Mouse (Mus musculus): ENCODE results near the gene Picalm.
"Not testable (repeated sequence)": the region's sequence is repeated elsewhere in the genome, so short reads cannot be mapped to it uniquely, and the experiment has no call there.

The Picalm gene

DNA sequence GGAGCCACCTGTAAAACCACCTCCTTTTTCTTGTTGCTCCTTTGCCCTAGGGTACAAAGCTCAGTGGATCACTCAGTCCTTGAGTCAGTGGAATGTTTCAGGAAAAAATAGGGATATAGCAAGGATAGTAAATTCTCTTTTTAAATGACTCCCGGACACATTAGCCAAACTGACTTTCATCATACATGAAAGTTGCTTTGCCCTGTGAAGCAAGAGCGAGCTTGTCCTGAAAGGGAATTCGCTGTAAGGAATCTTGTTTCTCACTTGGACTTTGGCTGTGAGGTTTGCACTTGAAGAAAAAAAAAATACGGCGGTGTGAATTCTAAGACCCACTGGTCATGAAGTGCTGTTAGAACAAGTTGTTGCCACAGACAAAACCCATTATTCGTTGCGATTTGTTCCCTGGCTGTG lies 1.8 kb downstream of the Picalm start:
- DNase-seq (ENCODE audit: low read depth, low spot score): peak; percentile 18

DNA sequence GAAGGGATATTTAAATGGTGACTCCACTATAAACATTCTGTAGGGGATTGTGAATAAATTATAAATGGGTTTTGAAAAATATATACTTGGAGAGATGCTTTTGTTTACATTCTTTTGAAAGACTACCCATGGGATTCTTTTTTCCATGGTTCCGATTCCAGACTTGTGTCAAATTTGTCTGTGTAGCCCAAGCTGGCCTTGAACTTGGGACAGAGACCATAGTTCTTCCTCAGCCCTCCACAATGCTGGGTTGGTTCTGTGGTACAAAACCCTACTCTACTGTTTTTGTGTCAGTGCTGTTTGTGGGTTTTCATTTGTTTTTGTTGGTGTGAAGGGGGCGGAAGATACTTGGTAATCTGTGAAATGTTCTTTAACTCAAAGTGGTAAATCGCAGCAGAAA lies 2.3 kb downstream of the Picalm start:
- DNase-seq (ENCODE audit: low read depth, low spot score): peak; percentile 27

DNA sequence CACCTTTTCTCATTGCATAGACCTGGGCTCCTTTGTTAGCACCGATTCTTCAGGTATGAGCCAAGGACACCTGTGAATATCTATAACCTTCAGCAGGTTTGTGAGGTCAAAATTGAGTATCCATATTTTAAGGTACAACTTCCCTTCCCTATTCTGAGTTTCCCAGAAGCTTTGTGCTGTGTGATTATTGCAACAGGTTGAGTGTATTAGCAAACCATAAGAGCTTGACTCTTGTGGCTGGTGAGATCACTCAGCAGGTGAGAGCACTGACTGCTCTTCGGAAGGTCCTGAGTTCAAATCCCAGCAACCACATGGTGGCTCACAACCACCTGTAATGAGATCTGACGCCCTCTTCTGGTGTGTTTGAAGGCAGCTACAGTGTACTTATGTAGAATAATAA lies 6.7 kb downstream of the Picalm start:
- no peak for DNase-seq (ENCODE audit: low read depth, low spot score)

DNA sequence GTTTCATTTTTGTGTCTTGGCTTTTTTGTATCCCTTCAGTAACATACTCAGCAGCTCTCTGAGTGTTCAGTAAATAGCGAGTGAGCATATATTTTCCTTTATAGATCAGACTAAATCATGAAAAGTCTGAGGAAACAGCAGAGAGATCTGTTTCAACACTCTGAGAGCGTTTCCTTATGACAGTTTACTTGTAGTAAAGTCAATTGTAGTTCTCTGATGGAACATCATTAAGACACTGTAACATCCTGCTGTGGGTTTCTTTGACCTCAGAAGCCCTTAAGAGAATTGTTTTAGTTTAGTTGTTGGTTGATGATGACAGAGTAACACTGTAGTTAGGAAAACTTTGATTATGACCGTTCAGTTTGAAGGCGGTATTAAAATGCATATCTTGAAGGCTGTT lies 8.3 kb downstream of the Picalm start:
- DNase-seq (ENCODE audit: low read depth, low spot score): peak; percentile 55

DNA sequence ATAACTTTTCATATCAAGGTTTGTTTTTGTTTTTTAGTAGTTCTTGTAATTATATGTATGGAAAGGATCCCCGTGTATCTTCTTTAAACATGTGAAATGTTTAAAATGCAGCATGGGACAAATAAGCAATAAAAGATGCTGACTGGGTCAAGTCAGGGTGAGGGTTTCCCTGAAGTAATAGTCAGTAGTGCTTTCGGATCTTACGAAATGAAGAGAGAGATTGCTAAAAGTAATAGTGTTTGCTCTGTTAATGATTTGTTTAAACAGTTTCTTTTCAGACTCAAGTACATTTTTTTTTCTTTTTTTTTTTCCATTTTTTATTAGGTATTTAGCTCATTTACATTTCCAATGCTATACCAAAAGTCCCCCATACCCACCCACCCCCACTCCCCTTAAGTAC lies 10.3 kb downstream of the Picalm start:
- DNase-seq (ENCODE audit: low read depth, low spot score): no peak

DNA sequence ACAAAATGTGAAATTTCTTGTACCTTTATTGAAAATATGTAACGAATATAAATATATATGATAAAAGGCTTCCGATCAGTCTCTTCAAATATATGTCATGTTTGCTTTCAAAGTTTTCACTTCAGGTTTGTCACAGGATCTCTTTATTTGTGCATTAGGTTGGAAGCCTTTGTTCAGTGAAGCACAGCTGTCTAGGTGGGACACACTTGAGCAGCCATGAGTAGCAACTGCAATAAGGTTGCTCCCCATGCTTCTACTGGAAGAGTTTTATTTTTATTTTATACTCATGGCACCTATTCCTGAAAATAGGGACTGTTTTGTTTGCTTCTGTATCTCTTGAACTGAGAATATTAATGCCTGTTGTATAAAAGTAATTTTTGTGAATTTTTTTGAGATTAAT lies 14.3 kb downstream of the Picalm start:
- no peak for DNase-seq (ENCODE audit: low read depth, low spot score)

DNA sequence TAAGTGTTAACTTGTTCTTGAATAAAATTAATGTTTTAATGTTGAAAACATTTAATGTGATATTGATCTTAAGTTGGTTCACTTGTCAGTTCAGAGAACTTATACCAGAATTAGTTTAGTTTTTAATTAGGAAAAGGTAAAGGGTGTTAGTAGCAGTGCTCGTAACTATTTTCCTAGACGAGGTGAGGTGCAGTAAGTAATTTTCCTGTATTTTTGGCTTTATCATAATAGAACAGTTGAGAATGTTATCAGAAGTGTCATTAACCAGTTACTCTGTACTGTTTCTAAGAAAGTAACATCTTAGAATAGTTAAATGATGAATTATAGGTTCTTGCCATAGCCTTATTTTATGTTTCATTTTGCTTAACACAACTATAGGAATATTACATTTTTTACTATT lies 15.0 kb downstream of the Picalm start:
- DNase-seq (ENCODE audit: low read depth, low spot score): no peak

DNA sequence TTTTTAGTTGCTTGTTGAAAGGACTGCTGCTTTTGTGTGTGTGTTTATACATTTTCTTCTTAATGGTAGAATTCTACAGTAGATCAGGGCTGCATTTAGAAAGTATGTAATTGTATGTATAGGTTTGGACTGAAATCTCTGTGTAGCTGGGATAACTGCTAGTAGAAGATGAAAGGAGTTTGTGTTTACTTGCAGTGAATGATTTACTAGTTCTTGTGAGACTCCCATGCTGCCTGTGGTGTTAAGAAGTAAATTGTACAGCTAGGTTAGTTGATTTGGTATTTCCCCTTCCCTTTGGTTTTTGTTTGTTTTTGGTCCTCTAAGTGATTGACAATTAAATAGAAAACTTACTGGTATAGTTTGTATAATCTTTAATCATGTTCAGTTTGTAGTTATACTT lies 15.4 kb downstream of the Picalm start:
- no peak for DNase-seq (ENCODE audit: low read depth, low spot score)

DNA sequence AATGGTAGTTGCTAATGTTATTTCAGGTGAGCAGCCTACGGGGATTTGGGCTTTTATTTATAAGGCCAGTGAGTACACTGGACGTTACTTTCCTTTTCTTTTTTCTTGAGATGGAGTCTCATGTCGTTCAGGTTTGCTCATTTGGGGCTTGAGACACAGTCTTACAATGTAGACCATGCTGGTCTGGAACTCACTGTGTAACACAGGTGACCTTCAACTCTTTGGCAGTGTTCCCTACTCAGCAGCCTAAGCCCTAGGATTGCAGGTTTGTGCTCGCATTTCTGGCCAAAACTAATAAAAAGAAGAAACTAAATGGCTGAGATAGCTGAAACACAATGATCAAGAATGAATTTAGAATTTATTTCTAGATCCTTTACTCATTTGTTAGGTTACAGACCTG lies 15.9 kb downstream of the Picalm start:
- no peak for DNase-seq (ENCODE audit: low read depth, low spot score)

DNA sequence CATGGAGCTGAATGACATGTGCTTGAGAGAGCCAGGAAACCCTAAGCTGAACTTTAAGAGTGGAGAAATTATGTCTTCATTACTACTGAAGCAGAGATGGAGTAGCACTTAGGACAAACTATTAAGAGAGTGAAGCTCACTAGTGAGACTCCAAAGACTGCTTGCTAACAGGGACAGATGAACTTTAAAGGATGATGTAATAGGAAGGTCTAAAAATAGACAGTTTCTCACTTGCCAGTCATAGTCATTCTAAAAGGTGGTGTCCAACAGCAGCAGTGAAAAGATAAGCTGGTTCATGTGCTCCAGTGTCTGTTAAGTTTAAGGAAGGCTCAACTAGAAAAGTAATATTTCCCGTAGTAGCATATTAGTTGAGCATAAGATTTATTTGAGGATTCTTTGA lies 16.3 kb downstream of the Picalm start:
- DNase-seq (ENCODE audit: low read depth, low spot score): peak; percentile 47

DNA sequence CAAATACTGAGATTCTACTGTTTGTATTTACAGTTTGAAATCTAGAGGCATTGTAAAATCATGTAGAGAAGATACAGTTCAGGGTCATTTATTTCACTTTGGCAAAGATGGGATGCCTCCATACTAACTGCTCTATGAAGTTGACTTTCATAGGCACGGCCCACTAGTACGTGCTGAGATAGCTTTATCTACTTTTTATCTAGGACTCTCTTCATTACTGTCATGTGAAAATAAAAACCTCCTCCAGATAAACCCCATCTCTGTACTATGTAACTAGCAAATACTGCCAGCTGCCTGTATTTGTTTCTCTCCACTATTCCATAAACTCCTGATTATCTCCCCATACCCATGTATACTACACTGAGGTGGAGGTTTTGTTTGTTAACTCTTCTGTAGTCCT lies 18.0 kb downstream of the Picalm start:
- DNase-seq (ENCODE audit: low read depth, low spot score): no peak

DNA sequence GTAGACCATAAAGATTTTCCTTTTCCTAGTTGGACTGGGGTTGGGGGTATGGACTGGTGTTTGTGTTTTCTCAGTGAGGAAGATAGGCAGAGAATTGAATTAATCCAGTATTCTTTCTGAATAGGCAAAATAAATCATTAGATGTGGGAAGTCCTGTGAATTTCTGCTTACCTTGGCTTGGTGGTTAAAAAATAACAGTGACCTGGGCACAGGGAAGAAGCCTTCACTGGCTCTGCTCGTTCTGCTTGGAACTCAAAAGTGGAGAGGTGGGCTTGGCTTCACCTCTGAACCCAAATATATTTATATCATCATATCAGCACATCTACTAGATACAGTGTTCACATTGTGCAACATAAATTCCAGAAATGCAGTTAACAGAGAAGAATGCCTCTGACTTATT lies 18.5 kb downstream of the Picalm start:
- no peak for DNase-seq (ENCODE audit: low read depth, low spot score)

DNA sequence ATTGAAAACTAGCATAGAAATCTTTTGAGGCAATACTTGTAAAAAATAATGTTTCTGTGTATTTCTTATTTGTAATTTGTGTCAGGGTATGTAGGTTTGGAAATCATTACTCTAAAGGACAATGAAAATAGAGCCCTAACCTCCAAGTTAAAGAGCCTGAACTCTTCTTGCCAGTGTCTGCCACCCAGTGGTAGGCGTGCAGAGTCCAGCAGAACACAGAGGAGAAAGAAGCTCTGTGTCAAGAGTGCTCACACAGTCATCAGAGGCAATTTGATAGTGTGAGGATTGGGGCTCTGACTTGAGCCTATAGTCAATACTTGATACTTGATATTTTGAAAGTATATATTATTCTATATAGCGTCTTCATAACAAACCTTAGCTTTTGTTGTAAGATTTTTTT lies 20.3 kb downstream of the Picalm start:
- peak; percentile 81 for DNase-seq (ENCODE audit: low read depth, low spot score)

DNA sequence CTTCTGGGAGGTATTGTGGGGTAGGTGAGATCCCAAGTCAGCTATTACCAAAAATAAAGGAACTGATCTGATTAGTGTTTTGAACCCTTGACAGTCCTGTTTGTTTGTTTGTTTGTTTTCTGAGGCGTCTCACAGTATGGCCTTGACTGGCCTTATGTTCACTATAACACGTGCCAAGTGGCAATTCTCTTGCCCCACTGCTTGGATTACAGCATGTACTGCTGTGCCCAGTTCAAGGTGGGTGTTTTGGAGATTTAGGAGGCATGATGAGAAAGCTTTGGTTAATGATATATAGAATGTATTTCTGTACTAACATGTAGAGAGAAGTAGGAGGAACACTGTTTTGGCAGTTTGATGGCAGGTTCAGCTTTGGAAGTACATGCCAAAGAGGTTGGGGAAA lies 28.0 kb downstream of the Picalm start:
- no peak for DNase-seq (ENCODE audit: low read depth, low spot score)

DNA sequence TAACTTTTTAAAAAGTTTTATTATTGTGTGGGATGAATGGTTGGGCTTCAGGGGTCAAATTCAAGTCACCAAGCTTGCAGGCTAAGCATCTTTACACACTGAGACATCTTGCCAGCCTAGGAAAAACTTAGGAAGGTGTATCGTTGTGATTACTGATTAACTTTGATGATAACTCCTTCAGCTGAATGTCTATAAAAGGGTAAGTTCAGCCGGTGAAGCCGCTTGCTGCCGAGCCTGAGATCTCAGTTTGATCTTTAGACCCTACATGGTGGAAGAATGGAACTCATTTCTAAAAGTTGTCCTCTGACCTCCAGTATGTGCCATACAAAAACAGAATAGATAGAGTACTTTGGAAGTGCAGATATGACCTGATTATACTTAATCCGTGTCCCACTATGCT lies 30.6 kb downstream of the Picalm start:
- no peak for DNase-seq (ENCODE audit: low read depth, low spot score)

DNA sequence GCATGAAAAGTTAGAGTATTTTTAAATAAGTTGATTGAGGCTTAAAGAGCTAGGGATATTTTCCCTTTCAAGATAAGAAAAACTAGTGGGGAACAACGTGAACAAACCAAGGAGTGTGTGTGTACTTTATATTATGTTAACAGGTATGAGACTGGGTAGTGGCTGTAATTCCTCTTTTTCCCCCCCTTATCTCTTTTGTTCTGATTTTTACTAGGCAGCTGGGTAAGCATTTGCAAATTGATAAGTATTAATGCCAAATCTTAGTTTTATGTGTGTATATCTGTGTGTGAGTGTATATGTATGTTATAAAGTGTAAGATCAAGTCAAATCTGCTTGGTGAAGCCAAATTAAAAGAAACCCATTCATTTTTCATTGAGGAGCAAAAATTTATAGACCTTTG lies 34.3 kb downstream of the Picalm start:
- DNase-seq (ENCODE audit: low read depth, low spot score): no peak

DNA sequence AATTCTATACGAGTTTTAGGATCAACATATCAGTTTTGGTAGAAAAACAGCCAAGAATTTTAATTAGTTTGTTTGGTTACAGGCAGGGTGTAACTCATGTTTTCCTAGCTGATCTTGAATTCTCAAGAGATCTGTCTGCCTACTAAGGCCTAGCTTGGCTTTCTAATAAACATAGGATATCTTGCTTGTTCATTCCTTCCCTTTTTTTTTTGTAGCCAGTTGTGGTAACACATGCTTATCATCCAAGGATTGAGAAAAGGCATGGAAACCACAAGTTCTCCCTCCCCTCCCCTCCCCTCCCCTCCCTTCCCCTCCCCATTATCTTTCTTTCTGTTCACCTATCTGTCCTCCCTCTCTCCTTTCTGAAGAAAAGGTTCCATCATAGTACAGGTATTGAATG lies 36.0 kb downstream of the Picalm start:
- DNase-seq (ENCODE audit: low read depth, low spot score): no peak

DNA sequence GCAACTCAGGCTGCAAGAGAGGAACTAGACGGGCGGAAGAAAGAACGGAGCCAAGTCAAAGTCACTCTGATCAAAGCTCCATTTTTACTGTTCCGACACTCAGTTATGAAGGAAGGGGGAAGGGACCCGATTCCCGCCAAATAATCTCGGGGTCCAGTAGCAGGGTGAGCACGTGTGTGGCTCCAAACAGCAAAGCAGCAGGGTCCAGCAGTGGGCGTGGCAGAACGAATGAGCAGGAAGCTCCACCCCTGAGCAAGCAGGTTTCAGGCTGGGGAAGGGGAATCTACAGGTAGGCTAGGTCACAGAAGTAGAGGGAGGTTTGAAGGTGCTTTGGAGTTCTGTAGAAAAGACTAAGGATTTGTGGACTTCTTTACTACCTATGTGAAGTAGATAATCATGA lies 37.8 kb downstream of the Picalm start:
- DNase-seq (ENCODE audit: low read depth, low spot score): not testable (repeated sequence)

DNA sequence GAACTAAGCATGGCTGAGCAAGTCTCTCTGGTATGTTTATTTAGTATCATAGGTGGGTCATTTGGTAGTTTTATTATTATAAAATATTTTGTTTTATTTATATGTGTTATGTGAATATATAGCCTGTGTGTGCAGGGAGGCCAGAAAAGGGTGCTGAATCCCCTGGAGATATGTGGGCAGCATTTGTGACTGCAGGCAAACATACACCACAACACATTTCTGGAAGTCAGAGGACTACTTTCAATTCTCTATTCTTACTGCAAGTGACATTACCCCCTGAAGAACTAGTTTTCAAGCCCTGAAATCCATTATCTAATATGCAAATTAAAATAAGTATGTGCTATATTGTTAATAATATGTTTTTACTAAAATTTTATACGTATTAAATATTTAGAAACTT lies 43.8 kb downstream of the Picalm start:
- DNase-seq (ENCODE audit: low read depth, low spot score): no peak

DNA sequence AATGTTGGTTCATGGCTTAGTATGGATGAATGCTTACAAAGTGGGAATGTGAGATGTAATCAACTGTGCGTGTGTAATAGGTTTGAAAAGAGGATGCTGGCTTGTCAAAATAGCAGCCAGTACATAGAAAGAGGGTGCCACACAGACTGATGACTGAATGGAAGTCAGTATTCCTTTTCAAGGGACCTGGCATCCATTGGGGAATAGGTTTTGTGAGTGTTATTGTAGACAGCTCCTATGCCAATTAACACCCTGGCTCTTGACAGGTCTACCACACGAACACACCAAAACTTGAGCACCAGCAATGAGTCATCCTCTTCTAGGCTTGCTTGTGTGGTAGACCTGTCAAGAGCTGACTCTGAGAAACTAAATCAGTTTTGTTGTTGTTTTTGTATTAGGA lies 45.6 kb downstream of the Picalm start:
- no peak for DNase-seq (ENCODE audit: low read depth, low spot score)

DNA sequence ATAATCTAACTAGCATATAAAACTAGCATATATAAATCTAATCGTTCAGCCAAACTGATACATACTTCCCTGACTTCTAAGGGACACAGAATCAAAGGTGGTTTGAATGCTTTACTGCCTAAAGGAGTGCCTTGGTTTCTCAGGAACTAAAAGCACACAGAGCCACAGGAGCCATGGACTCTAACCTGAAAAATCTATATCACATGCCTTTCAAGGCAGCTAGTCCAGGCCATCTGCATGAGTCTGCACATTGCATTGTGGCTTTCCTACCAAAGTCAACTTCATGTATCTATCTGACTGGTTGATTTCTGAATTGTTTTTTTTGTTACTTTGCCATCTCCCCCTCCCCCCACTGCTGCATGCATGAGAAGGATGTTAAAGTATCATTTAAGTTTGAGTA lies 50.6 kb downstream of the Picalm start:
- DNase-seq (ENCODE audit: low read depth, low spot score): no peak

DNA sequence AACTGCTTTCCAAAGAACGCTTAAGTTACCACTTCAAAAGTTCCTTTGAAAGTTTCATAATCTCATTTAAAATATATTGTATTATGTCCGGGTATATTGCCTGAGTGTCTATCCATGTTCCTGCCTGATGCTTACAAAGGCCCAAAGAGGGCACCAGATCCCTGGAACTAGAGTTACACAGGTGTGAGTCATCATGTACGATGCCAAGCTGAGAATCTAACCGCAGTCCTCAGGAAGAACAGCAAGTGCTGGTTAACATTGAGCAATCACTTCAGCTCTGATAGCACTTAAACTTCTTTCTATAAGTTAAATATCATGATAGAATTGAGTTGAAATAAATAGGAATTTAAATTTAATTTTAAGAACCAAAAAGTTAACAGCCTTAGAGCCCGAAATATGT lies 70.2 kb downstream of the Picalm start:
- no peak for DNase-seq (ENCODE audit: low read depth, low spot score)

DNA sequence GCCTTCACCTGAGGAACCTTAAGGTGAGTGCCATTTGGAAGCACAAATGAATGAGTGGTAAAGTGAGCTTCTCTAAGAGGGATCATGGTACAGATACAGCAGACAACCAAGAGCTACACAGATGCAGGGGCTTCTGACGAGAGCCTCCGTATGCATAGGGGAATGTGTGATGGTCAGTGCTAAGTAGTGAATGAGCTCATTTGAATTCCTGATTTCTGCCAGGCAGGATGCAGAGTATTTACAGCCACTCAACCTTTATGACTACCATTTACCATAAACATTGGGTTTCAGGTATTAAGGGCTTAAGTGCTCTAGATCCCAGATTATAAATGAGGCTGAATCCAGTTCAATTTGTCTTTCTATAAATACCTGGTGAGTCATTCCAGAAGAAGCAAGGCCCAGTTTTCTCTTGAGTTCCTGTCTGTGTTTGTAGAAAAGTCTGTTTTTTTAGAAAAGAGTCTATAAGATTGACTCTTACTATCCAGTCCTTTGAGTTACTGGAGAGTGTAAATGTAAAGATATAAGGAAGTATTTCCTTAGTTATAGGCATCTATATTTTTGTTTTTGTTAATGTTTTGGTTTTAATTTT lies 72.0 kb downstream of the Picalm start:
- DNase-seq (ENCODE audit: low read depth, low spot score): no peak

DNA sequence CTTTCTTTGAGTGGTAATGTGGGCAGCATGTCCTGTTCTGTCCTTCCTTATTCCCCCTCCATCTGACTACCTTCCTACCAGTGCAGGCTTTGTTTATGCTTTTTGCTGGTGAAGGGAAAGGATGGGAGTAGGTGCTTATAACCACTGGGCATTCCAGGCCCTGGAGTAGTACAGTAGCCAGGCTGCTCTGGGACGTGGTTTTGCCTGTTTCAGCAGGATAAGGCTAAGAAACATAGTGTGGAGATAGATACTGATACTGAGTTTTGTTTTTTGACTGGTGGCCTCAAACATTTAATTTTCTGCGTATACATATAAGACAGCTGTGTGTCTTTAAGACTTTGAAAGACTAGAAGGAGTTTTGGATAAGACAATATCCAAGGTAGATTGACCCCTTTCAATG lies 73.9 kb downstream of the Picalm start:
- no peak for DNase-seq (ENCODE audit: low read depth, low spot score)

DNA sequence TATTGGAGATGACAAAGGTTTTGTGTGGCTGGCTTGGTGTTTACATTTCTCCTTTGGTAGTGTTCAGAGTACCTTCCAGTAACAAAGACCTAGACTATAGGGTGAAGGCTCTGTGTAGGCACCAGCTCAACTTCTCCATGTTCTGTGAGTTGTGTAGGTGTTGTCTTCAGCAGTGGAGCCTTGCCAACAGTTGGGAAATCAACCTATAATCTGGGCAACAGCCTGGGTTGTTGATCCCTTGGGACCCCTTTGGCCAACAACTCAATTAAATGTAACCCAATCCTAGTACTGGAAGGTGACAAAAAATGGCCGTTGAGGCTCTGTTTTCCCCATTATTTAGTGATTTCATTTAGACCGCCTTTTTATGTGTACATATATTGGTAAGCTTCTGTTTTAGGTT lies 80.1 kb downstream of the Picalm start:
- DNase-seq (ENCODE audit: low read depth, low spot score): no peak

All from CD4-positive, CD25-positive, alpha-beta regulatory T cell, adult 2 months (primary cell).